In the genomic region with DNA sequence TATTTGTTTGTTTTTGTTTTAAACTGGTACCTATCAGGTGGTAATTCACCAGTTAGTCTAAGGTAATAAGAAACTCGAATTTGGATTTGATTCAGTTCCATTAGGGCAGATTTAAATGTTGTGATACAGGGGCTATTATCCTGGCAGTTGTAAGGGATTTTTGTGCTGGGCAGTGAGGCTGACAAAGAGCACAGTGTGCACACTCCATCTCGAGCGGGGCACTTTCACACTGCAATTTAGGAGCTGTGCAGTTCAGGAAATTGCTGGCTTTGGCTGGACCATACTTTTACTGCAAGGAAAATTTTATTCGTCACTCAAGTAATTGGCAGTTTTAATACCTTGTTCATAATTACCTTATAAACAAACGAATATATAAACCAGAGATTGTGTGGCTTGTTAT, we compare ENCODE assay signal across 26 mouse cellular contexts. TPM values are rescaled to one million over a fixed set of nuclear protein-coding genes. Genes with fewer than 3 reads are reported as not detected.
DNase-seq lines count a peak whose midpoint lies in the region; ATAC-seq and TF ChIP-seq lines count a peak whose summit lies in the region.
"Had no signal": no experiment of that assay in that cellular context is flagged by ENCODE, and none has a peak within 500 bp of the region (broad histone marks: within the 10 kb centered on the region; RNA-seq: fewer than 3 reads in every experiment).

No protein-coding gene starts in this region.

- DNase-seq in forebrain, embryonic 10.5 days (ENCODE audit: extremely low spot score, low spot score), result no peak
- no peak for DNase-seq in left cerebral cortex, adult 2 months (ENCODE audit: extremely low spot score in 1 of 2, low spot score in 2 of 2)
- no peak for DNase-seq in left cerebral cortex, postnatal 36 days (ENCODE audit: low spot score in 2 of 2)
- DNase-seq in right cerebral cortex, adult 2 months (ENCODE audit: low spot score in 2 of 2), result no peak
- DNase-seq: adrenal gland, postnatal 14 days; cerebellum, adult 18-20 months; cerebellum, postnatal 10 days; gastrocnemius, adult 2 months; gastrocnemius, postnatal 36 days; heart, adult 2 months; kidney, adult 18-20 months; liver, postnatal 0 days; lung, postnatal 36 days; thymus, adult 2 months; thymus, postnatal 4 days had no signal

- TF ChIP-seq CTCF in left cerebral cortex, adult 2 months (IDR thresholded peaks at IDR 0.05), result no peak

- no peak overlapping the region for H3K27ac ChIP-seq in forebrain, embryonic 16.5 days (ENCODE audit: low read length)
- H3K27ac ChIP-seq in forebrain, embryonic 10.5 days, result no peak overlapping the region
- 0 out of 2 replicates have a peak overlapping the region, but pooled peaks have one; percentile 32 for H3K27ac ChIP-seq in left cerebral cortex, adult 2 months
- H3K27ac ChIP-seq in limb, embryonic 12.5 days, result 0 out of 2 replicates have a peak overlapping the region, but pooled peaks have one; percentile 41
- H3K27ac ChIP-seq in kidney, embryonic 16.5 days (ENCODE audit: low read length), result no peak overlapping the region
- H3K27ac ChIP-seq: forebrain, embryonic 15.5 days; gastrocnemius, adult 2 months; heart, adult 2 months; hindbrain, embryonic 15.5 days; kidney, embryonic 15.5 days; liver, embryonic 12.5 days; midbrain, embryonic 12.5 days; neural tube, embryonic 13.5 days had no signal

- 18% methylated on average over 5 of the region's 5 CpGs for WGBS in forebrain, embryonic 16.5 days
- WGBS in forebrain, embryonic 10.5 days, result 56% methylated on average over 5 of the region's 5 CpGs
- 24% methylated on average over 5 of the region's 5 CpGs for WGBS in limb, embryonic 12.5 days
- 56% methylated on average over 5 of the region's 5 CpGs for WGBS in kidney, embryonic 16.5 days

- no peak overlapping the region for H3K4me2 ChIP-seq in forebrain, embryonic 16.5 days (ENCODE audit: low read length)
- peak overlapping the region; percentile 34; the same call in 1 of the 2 replicates for H3K4me2 ChIP-seq in limb, embryonic 12.5 days
- H3K4me2 ChIP-seq in kidney, embryonic 16.5 days (replicated peaks; ENCODE audit: low read depth, low read length), result no peak overlapping the region
- H3K4me2 ChIP-seq: forebrain, embryonic 15.5 days; heart, embryonic 12.5 days; hindbrain, embryonic 15.5 days; kidney, embryonic 15.5 days; liver, embryonic 12.5 days; midbrain, embryonic 12.5 days; neural tube, embryonic 13.5 days had no signal

- ATAC-seq in forebrain, embryonic 16.5 days, result peak; percentile 61; the same call in 1 of the 2 replicates
- ATAC-seq in limb, embryonic 12.5 days (ENCODE audit: insufficient number of reproducible peaks, insufficient read depth, low FRiP score, low TSS enrichment, low read depth), result peak; percentile 77
- no peak for ATAC-seq in kidney, embryonic 16.5 days (ENCODE audit: low FRiP score, low TSS enrichment)
- ATAC-seq: forebrain, embryonic 15.5 days; liver, embryonic 12.5 days; liver, postnatal 0 days had no signal

- H3K4me3 ChIP-seq in forebrain, embryonic 16.5 days (replicated peaks; ENCODE audit: low read length), result no peak overlapping the region
- no peak overlapping the region for H3K4me3 ChIP-seq in forebrain, embryonic 10.5 days
- no peak overlapping the region for H3K4me3 ChIP-seq in left cerebral cortex, adult 2 months
- H3K4me3 ChIP-seq in limb, embryonic 12.5 days (replicated peaks), result no peak overlapping the region
- H3K4me3 ChIP-seq in kidney, embryonic 16.5 days (ENCODE audit: low read length), result no peak overlapping the region
- H3K4me3 ChIP-seq: forebrain, embryonic 15.5 days; gastrocnemius, adult 2 months; heart, adult 2 months; heart, embryonic 12.5 days; hindbrain, embryonic 15.5 days; kidney, embryonic 15.5 days; liver, embryonic 12.5 days; midbrain, embryonic 12.5 days; neural tube, embryonic 13.5 days had no signal

- H3K27me3 ChIP-seq in forebrain, embryonic 16.5 days (replicated peaks; ENCODE audit: control insufficient read depth, insufficient read depth, low read length), result peaks cover 2% of the 10 kb centered on the region; the same call in 1 of the 2 replicates
- H3K27me3 ChIP-seq in forebrain, embryonic 10.5 days (ENCODE audit: poor library complexity, severe bottlenecking), result peaks cover 3% of the 10 kb centered on the region; the same call in 1 of the 2 replicates
- H3K27me3 ChIP-seq in limb, embryonic 12.5 days, result no peaks in the 10 kb centered on the region
- no peaks in the 10 kb centered on the region for H3K27me3 ChIP-seq in kidney, embryonic 16.5 days (ENCODE audit: insufficient read depth, low read length)
- H3K27me3 ChIP-seq: heart, embryonic 12.5 days; hindbrain, embryonic 15.5 days; kidney, embryonic 15.5 days; liver, embryonic 12.5 days; midbrain, embryonic 12.5 days; neural tube, embryonic 13.5 days had no signal

- H3K9me3 ChIP-seq in forebrain, embryonic 16.5 days (ENCODE audit: control insufficient read depth, low read length), result no peaks in the 10 kb centered on the region
- no peaks in the 10 kb centered on the region for H3K9me3 ChIP-seq in forebrain, embryonic 10.5 days
- no peaks in the 10 kb centered on the region for H3K9me3 ChIP-seq in limb, embryonic 12.5 days
- no peaks in the 10 kb centered on the region for H3K9me3 ChIP-seq in kidney, embryonic 16.5 days (ENCODE audit: low read length)
- H3K9me3 ChIP-seq: forebrain, embryonic 15.5 days; heart, embryonic 12.5 days; hindbrain, embryonic 15.5 days; kidney, embryonic 15.5 days; liver, embryonic 12.5 days; midbrain, embryonic 12.5 days; neural tube, embryonic 13.5 days had no signal

- no peaks in the 10 kb centered on the region for H3K36me3 ChIP-seq in forebrain, embryonic 16.5 days (ENCODE audit: control insufficient read depth, insufficient read depth)
- peaks cover 38% of the 10 kb centered on the region for H3K36me3 ChIP-seq in forebrain, embryonic 10.5 days (replicated peaks)
- peaks cover 64% of the 10 kb centered on the region for H3K36me3 ChIP-seq in limb, embryonic 12.5 days
- H3K36me3 ChIP-seq in kidney, embryonic 16.5 days (ENCODE audit: insufficient read depth, low read length), result peaks cover 32% of the 10 kb centered on the region
- H3K36me3 ChIP-seq: forebrain, embryonic 15.5 days; heart, embryonic 12.5 days; hindbrain, embryonic 15.5 days; liver, embryonic 12.5 days; neural tube, embryonic 13.5 days had no signal

- intact Hi-C loops in left cerebral cortex, adult 2 months (cut with DNase I), result loop anchor here (5.0 kb wide), 1 partner anchor 263 kb away; no protein-coding TSS in a partner anchor
- intact Hi-C loops in left cerebral cortex, postnatal 36 days (cut with DNase I), result loop anchor here (10.0 kb wide), 1 partner anchor 266 kb away; no protein-coding TSS in a partner anchor

- no peaks in the 10 kb centered on the region; the same call in 1 of the 2 replicates for H3K4me1 ChIP-seq in forebrain, embryonic 16.5 days (replicated peaks; ENCODE audit: control insufficient read depth, insufficient read depth, low read length)
- H3K4me1 ChIP-seq in forebrain, embryonic 10.5 days, result peaks cover 23% of the 10 kb centered on the region
- H3K4me1 ChIP-seq in limb, embryonic 12.5 days (replicated peaks), result peaks cover 76% of the 10 kb centered on the region
- H3K4me1 ChIP-seq in kidney, embryonic 16.5 days (ENCODE audit: insufficient read depth, low read length), result peaks cover 16% of the 10 kb centered on the region
- H3K4me1 ChIP-seq: heart, embryonic 12.5 days; liver, embryonic 12.5 days had no signal

- no peak overlapping the region for H3K9ac ChIP-seq in forebrain, embryonic 16.5 days (replicated peaks; ENCODE audit: low read depth, low read length)
- H3K9ac ChIP-seq in limb, embryonic 12.5 days (replicated peaks), result no peak overlapping the region
- no peak overlapping the region for H3K9ac ChIP-seq in kidney, embryonic 16.5 days (replicated peaks; ENCODE audit: low read length)
- H3K9ac ChIP-seq: forebrain, embryonic 15.5 days; heart, embryonic 12.5 days; hindbrain, embryonic 15.5 days; kidney, embryonic 15.5 days; liver, embryonic 12.5 days; liver, postnatal 0 days; midbrain, embryonic 12.5 days; neural tube, embryonic 13.5 days had no signal

RNA-seq across cellular contexts. Expression of gene Lrig3, which starts 24.4 kb away (rescaled TPM):
- polyA plus RNA-seq in forebrain, embryonic 16.5 days (2015; fragmentation: Nextera tagmentation; extraction: Ambion mirVana), result 2.1 and 2.6 TPM in 2 replicates
- polyA plus RNA-seq in forebrain, embryonic 10.5 days (2016; fragmentation: Nextera tagmentation; extraction: Ambion mirVana), result 10.1 and 11.1 TPM in 2 replicates
- total RNA-seq in left cerebral cortex, adult 2 months (2021), result 1 to 10 TPM; 2.5 to 3.0 TPM
- 1 to 10 TPM; 3.4 TPM for total RNA-seq in left cerebral cortex, postnatal 36 days (2021)
- 84.4 and 85.6 TPM in 2 replicates for polyA plus RNA-seq in limb, embryonic 12.5 days (2016; fragmentation: Nextera tagmentation; extraction: Ambion mirVana)
- 18.1 and 22.7 TPM in 2 replicates for polyA plus RNA-seq in kidney, embryonic 16.5 days (2015; fragmentation: Nextera tagmentation; extraction: Ambion mirVana)
- total RNA-seq: MEL had no signal

Comparison
In these comparisons a context has a peak if more than half of its experiments do, and no peak if none do; other contexts are left out.
1. H3K27ac ChIP-seq: peak in left cerebral cortex, adult 2 months (single experiment) and limb, embryonic 12.5 days (single experiment); none in forebrain, embryonic 16.5 days (single experiment), forebrain, embryonic 10.5 days (single experiment) and kidney, embryonic 16.5 days (single experiment).